Mouse (Mus musculus): Measurements from ENCODE around the gene Wdr18.

- no peak for TF ChIP-seq CTCF (conservative IDR thresholded peaks at IDR 0.05; ENCODE audit: insufficient read depth, insufficient read length, low read depth, low read length)
- no peak for TF ChIP-seq POLR2A (IDR thresholded peaks at IDR 0.05; ENCODE audit: low read depth, low read length)
Observed at GRCm38 (mm10) chr10:79940749-79941148, 19.2 kb upstream of the Wdr18 start.
